Mouse (Mus musculus) embryonic stem cell, embryonic (primary cell): ENCODE measurements around the gene Dhfr.

Source experiments
- CTCF ChIA-PET, 4 experiments: fragments of 300-600 bp in 2 of 4; fragments of 350-600 bp in 2 of 4; sonication (Branson Sonifier 250); formaldehyde crosslinking; loops; one replicate each; lab custom pipeline; 2022; ENCODE audit warnings: inconsistent platforms in 2 of 4; lab: Charles Lee
- POLR2A ChIA-PET, 4 experiments: fragments of 300-600 bp in 2 of 4; fragments of 350-600 bp in 2 of 4; sonication (Branson Sonifier 250); formaldehyde crosslinking; loops; one replicate each; lab custom pipeline; 2022; ENCODE audit warnings: antibody characterized with exemption in 4 of 4, inconsistent platforms in 1 of 4; lab: Charles Lee

Gene Dhfr

GRCm38 (mm10) chr13:92427351-92427855 lies 72.9 kb downstream of the Dhfr start:
- POLR2A ChIA-PET, result interaction anchor here in 2 of 4 experiments (0.9 to 1.5 kb wide), 4 partner anchors 38 to 73 kb away, joined by 3 to 5 read pairs (median 3); partner anchors contain the start of genes Dhfr (in 2 of the 2) and Msh3 (in 2 of the 2)
- CTCF ChIA-PET, result no interaction called here
